Mouse (Mus musculus): ENCODE measurements around the gene Dhdh.
"Not testable (repeated sequence)": the region's sequence is repeated elsewhere in the genome, so short reads cannot be mapped to it uniquely, and the experiment has no call there.

Gene Dhdh

GRCm38 (mm10) chr7:45509912-45510787 lies 21.5 kb upstream of the Dhdh start, which contains the start of gene Nucb1:
Gene Nucb1 (minus strand): TSS chr7:45510406.
- DNase-seq (ENCODE audit: low read depth, low spot score): peak; percentile 97

DNA sequence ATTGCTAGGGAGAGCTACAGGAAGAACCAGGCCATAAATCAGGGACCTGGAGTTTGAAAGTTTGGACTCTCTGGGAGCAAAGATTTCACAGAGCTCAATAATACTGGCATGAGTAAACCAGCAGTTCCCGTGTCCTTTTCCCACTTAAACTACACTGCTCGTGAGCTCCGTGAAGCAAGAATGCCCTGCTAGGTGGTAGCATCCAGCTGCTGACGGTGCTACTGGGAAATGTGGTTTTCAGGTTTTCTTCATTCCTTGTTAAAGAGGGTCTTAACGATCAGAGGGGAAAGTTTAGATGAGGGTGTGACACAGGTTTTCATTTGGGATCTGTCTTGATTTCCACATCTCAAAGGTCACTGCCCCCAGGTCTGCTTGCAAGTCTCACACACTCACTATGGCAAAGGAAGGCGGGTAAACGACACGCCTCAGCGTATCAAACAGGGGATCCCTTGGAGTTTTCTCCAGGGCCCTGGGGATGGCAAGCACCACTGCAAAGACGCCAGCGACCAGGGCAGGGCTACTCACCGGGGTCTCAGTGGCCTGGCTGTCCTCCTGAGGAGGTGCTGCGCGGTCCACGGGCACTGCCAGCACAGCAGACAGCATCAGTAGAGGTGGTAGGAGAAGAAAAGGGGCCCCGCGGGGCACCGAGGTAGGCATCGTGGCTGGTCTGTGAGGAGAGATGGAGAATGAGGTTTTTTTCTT lies 20.7 kb upstream of the Dhdh start:
- no peak for DNase-seq (ENCODE audit: low read depth, low spot score)

- DNase-seq (ENCODE audit: low read depth, low spot score): no peak
These were observed 20.0 kb upstream of the Dhdh start for GRCm38 (mm10) chr7:45508561-45508960.

- no peak for DNase-seq (ENCODE audit: low read depth, low spot score)
These were observed 19.0 kb upstream of the Dhdh start for GRCm38 (mm10) chr7:45507583-45507982.

GRCm38 (mm10) chr7:45498427-45498826 lies 9.8 kb upstream of the Dhdh start:
- no peak for DNase-seq (ENCODE audit: low read depth, low spot score)

DNA sequence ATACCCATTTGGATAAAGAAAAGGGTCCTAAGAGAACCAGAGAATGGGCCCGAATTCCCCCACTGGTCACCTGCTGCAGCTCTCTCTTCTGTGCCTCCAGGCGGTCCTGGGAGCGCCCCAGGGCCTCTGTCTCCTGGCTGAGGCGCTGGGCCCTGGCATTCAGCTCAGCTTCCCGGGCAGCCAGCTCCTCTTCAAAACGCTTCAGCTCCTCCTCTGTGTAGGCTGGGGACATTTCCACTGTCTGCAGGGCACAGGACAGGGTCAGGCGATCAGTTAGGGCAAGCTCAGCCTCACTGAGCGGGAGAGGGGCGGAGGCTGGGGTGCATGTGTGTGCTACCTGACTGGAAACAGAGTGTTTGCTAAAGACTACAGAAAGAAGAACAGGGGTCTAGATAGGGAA lies 5.9 kb upstream of the Dhdh start:
- no peak for DNase-seq (ENCODE audit: low read depth, low spot score)

GRCm38 (mm10) chr7:45492951-45493350 lies 4.3 kb upstream of the Dhdh start:
- no peak for DNase-seq (ENCODE audit: low read depth, low spot score)

DNA sequence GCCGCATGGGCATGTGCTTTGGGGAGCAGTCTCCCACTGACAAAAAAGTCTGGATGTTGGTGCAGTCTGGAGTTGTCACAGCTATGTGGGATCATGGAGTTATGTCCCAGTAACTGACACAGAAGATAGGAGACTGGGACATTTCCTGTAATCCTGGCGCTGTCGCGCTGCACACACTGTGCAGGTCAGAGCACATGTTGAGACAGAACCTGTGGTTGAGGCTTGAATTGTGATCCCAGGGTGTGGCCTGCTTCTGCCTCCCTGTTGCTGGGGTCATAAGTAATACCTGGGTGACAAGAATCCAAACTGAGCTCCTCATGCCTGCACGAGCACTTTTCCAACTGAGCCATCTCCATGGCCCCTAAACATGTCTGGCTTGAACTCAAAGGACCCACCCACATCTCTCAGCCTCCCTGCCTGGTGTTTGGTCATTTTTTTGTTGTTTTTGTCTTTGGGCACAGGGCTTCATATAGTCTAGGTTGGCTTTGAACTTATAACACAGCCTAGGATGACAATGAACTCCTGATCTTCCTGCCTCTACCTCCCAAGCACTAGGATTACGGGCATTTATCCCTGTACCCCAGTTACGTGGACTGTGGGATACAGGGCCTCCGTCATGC lies 3.7 kb upstream of the Dhdh start:
- no peak for DNase-seq (ENCODE audit: low read depth, low spot score)

DNA sequence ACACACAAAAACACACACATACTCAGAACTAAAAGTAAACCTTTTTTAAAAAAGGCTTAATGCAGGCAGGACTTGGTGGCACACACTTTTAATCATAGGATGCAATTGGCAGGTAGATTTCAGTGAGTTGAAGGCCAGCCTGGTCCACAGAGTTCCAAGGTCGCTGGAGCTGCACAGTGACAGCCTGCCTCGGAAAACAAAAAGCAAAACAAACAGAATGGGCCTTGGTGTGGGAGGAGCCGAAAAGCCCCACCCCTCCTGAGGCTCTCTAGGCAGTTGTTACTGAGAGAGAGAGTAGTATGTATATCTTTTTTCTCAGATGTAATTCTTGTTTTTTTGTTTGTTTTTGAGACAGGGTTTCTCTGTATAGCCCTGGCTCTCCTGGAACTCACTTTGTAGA lies 2.7 kb upstream of the Dhdh start:
- DNase-seq (ENCODE audit: low read depth, low spot score): no peak

- no peak for DNase-seq (ENCODE audit: low read depth, low spot score)
These were observed 2.2 kb upstream of the Dhdh start for GRCm38 (mm10) chr7:45490822-45491221.

- DNase-seq (ENCODE audit: low read depth, low spot score): no peak
These were observed 973 bp upstream of the Dhdh start for GRCm38 (mm10) chr7:45489578-45489977.

GRCm38 (mm10) chr7:45487861-45488292 lies 728 bp downstream of the Dhdh start:
- no peak for DNase-seq (ENCODE audit: low read depth, low spot score)

DNA sequence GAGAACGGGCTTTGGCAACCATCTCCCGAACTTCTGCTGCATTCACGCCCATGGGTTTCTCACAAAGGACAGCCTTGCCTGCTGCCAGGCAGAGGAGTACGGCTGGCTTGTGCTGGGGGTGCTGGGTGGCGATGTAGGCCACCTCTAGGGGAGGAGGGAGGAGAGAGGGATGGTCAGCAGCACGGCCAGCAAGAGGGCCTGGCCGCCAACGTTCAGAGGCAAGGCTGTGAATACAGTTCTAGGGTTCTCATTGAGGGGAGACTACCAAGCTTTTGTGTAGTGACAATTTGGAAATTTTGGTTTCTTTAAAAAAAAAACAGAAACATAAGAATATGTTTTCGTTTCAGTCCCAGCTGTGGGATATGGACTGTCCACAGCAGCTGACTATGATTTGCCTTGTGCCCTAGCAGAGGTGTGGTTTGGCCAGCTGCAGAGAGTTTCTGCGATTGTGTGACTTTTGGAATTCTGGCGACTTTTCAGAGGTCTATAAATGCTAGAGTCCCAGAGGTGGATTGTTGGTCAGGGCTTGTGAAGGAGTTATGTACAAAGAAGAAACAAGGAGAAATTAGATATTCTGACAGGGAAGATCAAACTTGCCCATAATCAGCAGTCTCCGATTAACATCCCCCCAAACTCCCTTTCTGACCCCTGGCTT lies 1.7 kb downstream of the Dhdh start, which contains the start of gene Gm45808:
TSS of gene Gm45808 (minus strand) at position 51 of the 655 bp plus-strand sequence.
- no peak for DNase-seq (ENCODE audit: low read depth, low spot score)

DNA sequence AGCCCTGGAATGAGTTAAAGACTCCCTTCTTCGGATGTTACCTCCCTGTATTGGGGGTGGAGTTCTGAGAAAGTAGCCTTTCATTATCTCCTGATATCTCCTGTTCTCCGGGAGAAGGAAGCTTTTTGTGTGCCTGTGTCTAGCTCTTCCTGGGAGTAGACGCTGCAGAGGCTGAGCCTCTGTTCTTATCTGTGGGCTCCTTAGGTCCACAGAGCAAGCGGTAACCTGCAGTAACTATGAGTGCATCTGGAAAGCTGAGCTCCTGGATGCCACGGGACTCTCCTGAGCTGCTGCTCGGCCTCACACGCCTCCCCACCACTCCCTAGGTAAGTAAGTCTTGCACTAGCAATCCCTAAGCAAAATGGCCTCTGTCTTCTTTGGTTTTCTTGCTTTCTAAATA lies 2.4 kb downstream of the Dhdh start:
- no peak for DNase-seq (ENCODE audit: low read depth, low spot score)

DNA sequence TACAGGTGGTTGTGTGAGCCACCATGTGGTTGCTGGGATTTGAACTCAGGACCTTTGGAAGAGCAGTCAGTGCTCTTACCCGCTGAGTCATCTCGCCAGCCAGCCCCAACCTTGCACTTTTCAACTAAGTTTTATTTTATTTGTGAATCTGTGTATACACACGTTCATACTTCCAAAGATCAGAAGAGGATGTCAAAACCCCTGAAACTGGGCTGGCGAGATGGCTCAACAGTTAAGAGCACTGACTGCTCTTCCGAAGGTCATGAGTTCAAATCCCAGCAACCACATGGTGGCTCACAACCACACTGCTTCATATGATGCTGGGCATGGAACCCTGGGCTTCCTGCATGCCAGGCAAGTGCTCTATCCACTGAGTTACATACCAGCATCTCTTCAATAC lies 3.6 kb downstream of the Dhdh start:
- not testable (repeated sequence) for DNase-seq (ENCODE audit: low read depth, low spot score)

DNA sequence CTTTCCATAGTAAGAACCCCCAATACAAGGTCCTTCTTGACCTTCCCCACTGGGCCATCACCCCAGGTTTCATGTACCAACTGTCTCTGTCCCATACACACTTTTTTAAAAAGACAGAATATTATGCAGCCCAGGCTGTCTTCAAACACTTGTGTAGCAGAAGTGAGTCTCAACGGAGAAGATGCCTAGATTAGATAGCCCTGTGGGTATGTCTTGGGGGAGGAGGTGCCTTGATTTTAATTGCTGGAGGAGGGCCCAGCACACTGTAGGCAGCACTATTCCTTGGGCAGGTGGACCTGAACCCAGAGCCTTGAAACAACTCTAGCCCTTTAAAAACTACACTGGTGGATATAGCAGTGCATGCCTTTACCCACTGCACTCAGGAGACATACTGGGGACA lies 6.4 kb downstream of the Dhdh start:
- no peak for DNase-seq (ENCODE audit: low read depth, low spot score)

DNA sequence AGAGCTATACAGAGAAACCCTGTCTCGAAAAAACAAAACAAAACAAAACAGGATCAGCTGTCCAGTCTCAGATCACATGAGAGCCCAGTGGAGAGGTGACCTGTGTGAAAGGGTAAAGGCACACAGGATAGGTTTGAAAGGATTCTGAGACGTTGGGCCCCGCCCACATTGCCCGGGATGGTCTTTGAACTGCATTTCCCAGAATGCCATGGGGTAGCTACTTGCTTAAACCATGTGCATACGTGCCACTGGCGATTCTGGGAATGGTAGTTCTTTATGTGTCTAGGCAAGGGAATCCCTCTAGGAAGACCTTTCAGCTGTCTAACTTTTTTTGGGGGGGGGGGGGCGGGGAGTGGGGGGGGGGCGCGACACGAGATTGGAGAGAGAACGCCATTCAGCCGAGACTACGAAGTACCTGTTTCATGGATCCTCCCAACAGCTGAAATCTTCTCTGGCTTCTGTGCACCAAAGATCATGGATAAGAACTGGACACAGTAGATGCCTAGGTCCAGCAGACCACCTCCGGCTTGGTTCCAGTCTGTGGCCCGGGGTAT lies 7.2 kb downstream of the Dhdh start, which contains the start of gene Tulp2:
TSS of gene Tulp2 (plus strand) at position 504 of the 554 bp plus-strand sequence.
- DNase-seq (ENCODE audit: low read depth, low spot score): peak; percentile 67

GRCm38 (mm10) chr7:45480310-45480709 lies 8.3 kb downstream of the Dhdh start:
- not testable (repeated sequence) for DNase-seq (ENCODE audit: low read depth, low spot score)

GRCm38 (mm10) chr7:45478774-45479173 lies 9.8 kb downstream of the Dhdh start:
- DNase-seq (ENCODE audit: low read depth, low spot score): no peak

DNA sequence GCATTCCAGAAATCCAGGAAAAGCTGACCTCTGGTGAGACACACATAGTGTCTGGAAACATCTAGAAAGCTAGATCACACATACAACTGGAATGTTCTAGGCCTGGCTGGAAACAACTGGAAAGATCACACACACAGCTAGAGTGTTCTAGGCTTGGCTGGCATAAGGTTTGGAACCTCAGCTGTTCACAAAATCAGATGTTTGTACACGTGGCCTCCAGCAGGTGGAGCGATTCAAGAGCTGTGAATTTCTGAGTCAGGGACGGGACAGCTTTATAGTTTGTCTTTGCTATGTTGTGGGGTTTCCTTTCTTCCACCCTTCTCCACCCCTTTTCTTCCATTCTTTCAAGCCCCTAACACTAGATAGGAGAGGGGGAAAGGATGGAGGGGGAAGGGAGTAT lies 11.6 kb downstream of the Dhdh start:
- DNase-seq (ENCODE audit: low read depth, low spot score): peak; percentile 68

DNA sequence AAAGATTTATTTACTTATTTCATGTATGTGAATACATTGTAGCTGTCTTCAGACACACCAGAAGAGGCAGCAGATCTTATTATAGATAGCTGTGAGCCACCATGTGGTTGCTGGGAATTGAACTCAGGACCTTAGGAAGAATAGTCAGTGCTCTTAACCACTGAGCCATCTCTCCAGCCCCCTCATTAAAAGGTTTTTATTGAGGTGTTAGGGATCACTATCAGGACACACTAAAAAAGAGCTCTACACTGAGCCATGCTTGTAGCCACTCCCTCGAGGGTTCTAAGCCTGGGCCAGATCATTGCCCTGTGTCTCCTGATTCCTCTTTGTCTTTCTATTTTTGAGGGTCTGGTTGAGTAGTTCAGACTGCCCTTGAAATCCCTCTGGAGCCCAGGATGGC lies 12.2 kb downstream of the Dhdh start:
- no peak for DNase-seq (ENCODE audit: low read depth, low spot score)

Measured in CD4-positive helper T cell, adult 2 months (primary cell).